Mouse (Mus musculus) neural tube, embryonic 12.5 days (tissue): ENCODE data around the gene Nudt8. TPM values are rescaled to one million over a fixed set of nuclear protein-coding genes. Genes with fewer than 3 reads are reported as not detected.
A peak's percentile ranks its signal among the peaks of the same experiment; 100 is the strongest.
"Not testable (repeated sequence)": the region's sequence is repeated elsewhere in the genome, so short reads cannot be mapped to it uniquely, and the experiment has no call there.

ENCODE experiments used
- ATAC-seq: fragments of 200-750 bp; cut with Nextera tagmentation; 2 replicates; pipeline ENCODE4 v1.8.0; 2017; ENCODE audit warnings: low read depth, mild to moderate bottlenecking, moderate TSS enrichment, moderate library complexity; ENCODE audit not compliant: low FRiP score
- H3K27ac ChIP-seq: fragments of 300-500 bp; sonication (generic); 2 replicates; pipeline ENCODE4 v1.5.1; 2016
- H3K27me3 ChIP-seq: fragments of 300-500 bp; sonication (generic); replicated peaks from 2 replicates; pipeline ENCODE4 v1.6.1; 2016; ENCODE audit warnings: mild to moderate bottlenecking
- H3K36me3 ChIP-seq: fragments of 300-500 bp; sonication (generic); 2 replicates; pipeline ENCODE4 v1.6.1; 2016; ENCODE audit warnings: mild to moderate bottlenecking
- H3K4me1 ChIP-seq: fragments of 300-500 bp; sonication (generic); 2 replicates; pipeline ENCODE4 v1.6.1; 2016
- H3K4me2 ChIP-seq: fragments of 300-500 bp; sonication (generic); replicated peaks from 2 replicates; pipeline ENCODE4 v1.6.1; 2016; ENCODE audit warnings: mild to moderate bottlenecking
- H3K4me3 ChIP-seq: fragments of 300-500 bp; sonication (generic); 2 replicates; pipeline ENCODE4 v1.5.1; 2016
- H3K9ac ChIP-seq: fragments of 300-500 bp; sonication (generic); 2 replicates; pipeline ENCODE4 v1.6.1; 2016; ENCODE audit warnings: mild to moderate bottlenecking
- H3K9me3 ChIP-seq: fragments of 300-500 bp; sonication (generic); 2 replicates; pipeline ENCODE4 v1.6.1; 2016; ENCODE audit warnings: mild to moderate bottlenecking
- WGBS: fragments of 180-500 bp; shearing (Covaris S2); methylation state at CpG from one replicate; pipeline ENCODE4 v1.1.7; 2016; 5-methylcytosine and 5-hydroxymethylcytosine counted together
- polyA plus RNA-seq: library from polyadenylated mRNA; unstranded; fragments of >200 nt; fragmentation: Nextera tagmentation; extraction: Ambion mirVana; gene quantifications from 2 replicates; pipeline ENCODE4 v1.2.1, GENCODE M21; 2016

Nudt8 gene
- polyA plus RNA-seq, 1 experiment from 2014 or later = 20.6 TPM

DNA sequence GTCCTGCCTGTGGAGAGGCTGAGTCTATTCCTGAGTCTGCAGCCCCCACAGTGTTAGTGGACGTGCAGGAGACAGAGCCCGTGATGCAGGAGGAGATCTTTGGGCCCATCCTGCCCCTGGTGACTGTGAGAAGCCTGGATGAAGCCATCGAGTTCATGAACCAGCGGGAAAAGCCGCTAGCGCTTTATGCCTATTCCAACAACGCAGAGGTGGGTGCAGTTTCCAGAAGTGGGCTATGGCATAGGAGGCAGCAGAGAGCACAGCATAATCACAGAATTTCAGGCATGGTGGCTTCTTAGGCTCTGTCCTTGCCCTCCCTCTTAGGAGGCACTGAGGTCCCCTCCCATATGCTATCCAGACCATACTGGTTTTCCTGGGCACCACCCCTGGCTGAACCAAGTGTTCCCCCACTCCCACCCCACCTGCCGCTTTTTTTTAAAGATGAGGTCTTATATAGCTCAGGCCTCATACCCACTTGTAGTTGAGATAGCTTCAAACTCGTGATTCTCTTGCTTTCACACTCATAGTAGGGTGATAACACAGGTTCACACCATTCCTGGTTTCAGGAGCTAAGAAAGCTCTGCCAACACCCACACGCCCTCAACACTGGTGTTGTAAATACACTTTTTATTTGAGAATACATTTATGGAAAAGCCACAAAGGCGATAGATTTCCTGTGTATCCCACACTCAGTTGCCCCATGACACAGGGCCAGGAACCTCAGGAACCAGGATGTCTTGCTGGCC lies 33.9 kb upstream of the Nudt8 start:
- Histone ChIP-seq H3K4me1 (no peaks in the 10 kb centered on the region), H3K9ac (no peak overlapping the region), H3K4me3 (no peak overlapping the region), H3K27ac (no peak overlapping the region), H3K36me3 (no peaks in the 10 kb centered on the region), H3K4me2 (no peak overlapping the region), H3K9me3 (no peaks in the 10 kb centered on the region), H3K27me3 (0 out of 2 replicates have a peak, but pooled peaks cover 3% of the 10 kb centered on the region)
- 73% methylated on average over 11 of the region's 11 CpGs for WGBS
- no peak for ATAC-seq

DNA sequence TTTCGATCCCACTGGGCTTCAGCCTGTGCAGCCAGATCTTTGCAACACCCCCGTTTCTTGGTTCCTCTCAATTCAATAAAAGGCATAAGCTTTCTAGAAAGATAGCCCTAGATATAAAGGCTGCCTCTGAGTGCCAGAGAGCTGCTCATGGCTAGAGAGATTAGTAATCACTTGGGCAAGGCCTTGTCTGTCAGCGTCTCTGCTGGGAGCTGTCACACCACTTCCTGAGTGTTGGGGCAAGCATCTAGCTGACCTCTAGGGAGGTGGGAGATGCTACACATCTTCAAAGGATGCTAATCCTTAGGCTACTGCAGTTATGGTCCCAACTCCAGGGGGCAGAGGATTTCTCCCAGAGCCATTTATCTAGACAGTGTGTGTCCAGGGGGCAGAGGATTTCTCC lies 33.1 kb upstream of the Nudt8 start:
- H3K9me3 ChIP-seq = no peaks in the 10 kb centered on the region
- 0 out of 2 replicates have a peak, but pooled peaks cover 3% of the 10 kb centered on the region for H3K27me3 ChIP-seq
- H3K4me2 ChIP-seq = no peak overlapping the region
- H3K4me1 ChIP-seq = no peaks in the 10 kb centered on the region
- H3K9ac ChIP-seq = no peak overlapping the region
- no peak for ATAC-seq
- no peak overlapping the region for H3K27ac ChIP-seq
- H3K36me3 ChIP-seq = no peaks in the 10 kb centered on the region
- WGBS = 73% methylated on average over 3 of the region's 3 CpGs
- no peak overlapping the region for H3K4me3 ChIP-seq

DNA sequence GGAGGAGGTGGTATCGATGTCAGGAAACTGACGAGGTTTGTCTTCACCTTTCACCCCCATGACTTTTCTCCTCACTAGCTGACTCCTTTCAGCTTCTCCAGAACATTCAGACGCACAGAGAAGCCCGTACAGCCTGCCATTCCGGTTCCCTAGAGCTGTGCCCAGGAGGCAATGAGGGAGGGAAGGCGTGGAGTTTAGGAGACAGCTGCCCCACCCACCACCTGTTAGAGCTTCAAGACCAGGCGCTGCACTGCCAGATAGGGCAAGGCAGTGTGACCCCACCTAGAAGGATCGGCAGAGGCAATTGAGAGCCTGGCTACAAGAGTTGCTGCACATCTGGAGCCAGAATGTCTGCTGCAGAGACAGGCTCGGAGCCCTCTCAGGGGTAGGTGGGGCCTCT lies 28.2 kb upstream of the Nudt8 start, which contains the start of gene Aldh3b2:
Gene Aldh3b2 (plus strand): TSS at position 100 of the 400 bp plus-strand sequence.
- Histone ChIP-seq H3K9me3 (no peaks in the 10 kb centered on the region), H3K4me1 (no peaks in the 10 kb centered on the region), H3K9ac (no peak within 1 kb of the TSS), H3K36me3 (no peaks in the 10 kb centered on the region), H3K27me3 (0 out of 2 replicates have a peak, but pooled peaks cover 3% of the 10 kb centered on the region), H3K4me3 (no peak within 1 kb of the TSS), H3K27ac (no peak within 1 kb of the TSS), H3K4me2 (no peak within 1 kb of the TSS)
- no peak for ATAC-seq
- WGBS = 58% methylated on average over 9 of the region's 9 CpGs

DNA sequence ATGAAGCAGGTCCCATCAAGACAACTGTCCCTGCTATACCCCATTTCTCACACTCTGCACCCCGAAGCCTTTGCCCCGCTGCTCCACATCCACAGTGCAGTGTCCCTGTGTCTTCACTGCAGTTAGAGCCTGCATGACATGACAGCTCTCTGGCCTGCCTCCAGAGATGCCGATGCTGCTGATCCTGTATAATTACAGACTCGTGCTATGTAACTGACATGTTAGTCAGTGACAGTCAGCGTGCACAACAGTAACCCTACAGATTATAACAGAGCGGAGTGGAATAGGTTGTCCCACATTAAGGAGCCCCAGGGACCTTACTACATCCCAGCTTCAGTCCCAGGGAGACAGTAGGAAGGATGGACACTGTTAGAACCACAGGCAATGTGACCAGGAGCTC lies 25.8 kb upstream of the Nudt8 start:
- H3K27me3 ChIP-seq, H3K27ac ChIP-seq, H3K36me3 ChIP-seq, H3K4me1 ChIP-seq, H3K4me3 ChIP-seq, H3K4me2 ChIP-seq, H3K9ac ChIP-seq, ATAC-seq, H3K9me3 ChIP-seq: not testable (repeated sequence)
- WGBS = 94% methylated on average over 6 of the region's 6 CpGs

DNA sequence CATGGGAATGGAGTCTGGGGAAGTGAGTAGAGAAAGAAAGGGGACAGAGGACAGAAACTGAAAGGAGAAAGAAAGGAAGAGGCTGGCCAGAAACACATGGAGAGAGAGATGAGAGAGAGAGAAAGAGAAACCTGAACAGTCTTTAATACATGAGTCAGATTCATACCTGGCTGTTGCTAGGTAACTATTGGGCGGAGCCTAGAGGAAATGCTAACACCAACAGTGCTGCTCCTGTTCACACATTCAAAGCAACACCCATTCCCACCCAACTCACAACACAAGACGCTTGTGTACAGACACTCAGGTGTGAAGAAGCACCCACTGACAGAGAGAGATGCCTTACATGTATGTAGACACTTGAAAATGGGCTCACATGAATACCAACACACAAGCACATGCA lies 24.5 kb upstream of the Nudt8 start:
- WGBS = 80% methylated on average over 2 of the region's 2 CpGs
- Histone ChIP-seq H3K9ac (no peak overlapping the region), H3K27me3 (no peaks in the 10 kb centered on the region), H3K27ac (no peak overlapping the region), H3K9me3 (no peaks in the 10 kb centered on the region), H3K4me1 (no peaks in the 10 kb centered on the region), H3K4me3 (no peak overlapping the region), H3K4me2 (no peak overlapping the region), H3K36me3 (no peaks in the 10 kb centered on the region)
- ATAC-seq = no peak

DNA sequence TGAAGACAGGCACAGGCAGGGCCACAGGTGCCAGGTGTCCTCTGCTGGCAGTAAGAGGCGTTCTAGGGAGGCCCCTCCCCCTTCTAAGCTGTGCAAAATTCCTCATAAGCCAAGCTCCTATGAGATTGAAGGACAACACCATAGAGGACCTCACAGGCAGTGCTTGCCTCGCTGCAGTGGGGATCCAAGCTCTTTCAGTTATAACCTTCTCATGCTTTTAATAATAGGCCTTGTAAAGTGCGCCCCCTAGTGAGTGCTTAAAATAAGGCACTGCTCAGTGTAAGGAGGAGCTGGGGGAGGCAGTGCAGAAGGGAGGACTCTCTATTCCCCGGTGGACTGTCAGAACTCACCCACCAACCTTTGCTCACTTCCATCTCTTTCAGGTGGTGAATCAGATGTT lies 20.1 kb upstream of the Nudt8 start:
- WGBS = 16% methylated on average over 4 of the region's 4 CpGs
- H3K36me3 ChIP-seq = no peaks in the 10 kb centered on the region
- H3K4me1 ChIP-seq = peaks cover 17% of the 10 kb centered on the region
- peak; percentile 57; the same call in 1 of the 2 replicates for ATAC-seq
- H3K27ac ChIP-seq = no peak overlapping the region
- H3K27me3 ChIP-seq = no peaks in the 10 kb centered on the region
- no peak overlapping the region for H3K4me3 ChIP-seq
- H3K9me3 ChIP-seq = no peaks in the 10 kb centered on the region
- no peak overlapping the region for H3K9ac ChIP-seq
- no peak overlapping the region for H3K4me2 ChIP-seq

DNA sequence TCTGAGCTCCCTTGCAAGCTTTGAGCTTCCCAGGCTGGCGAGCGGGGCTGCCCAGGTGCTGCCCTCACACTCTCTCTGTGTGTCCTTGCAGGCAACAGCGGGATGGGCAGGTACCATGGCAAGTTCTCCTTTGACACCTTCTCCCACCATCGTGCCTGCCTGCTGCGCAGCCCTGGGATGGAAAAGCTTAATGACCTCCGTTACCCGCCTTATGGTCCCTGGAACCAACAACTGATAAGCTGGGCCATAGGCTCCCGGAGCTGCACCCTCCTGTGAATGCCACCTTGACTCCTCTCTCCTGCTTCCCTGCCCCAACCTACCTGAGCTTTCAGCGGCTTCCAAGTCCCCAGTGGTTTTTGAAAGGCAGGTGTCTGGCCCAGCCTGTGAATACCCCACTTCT lies 19.5 kb upstream of the Nudt8 start:
- no peak overlapping the region for H3K4me3 ChIP-seq
- ATAC-seq = no peak
- no peaks in the 10 kb centered on the region for H3K27me3 ChIP-seq
- H3K4me1 ChIP-seq = peaks cover 19% of the 10 kb centered on the region
- H3K9ac ChIP-seq = no peak overlapping the region
- no peaks in the 10 kb centered on the region for H3K36me3 ChIP-seq
- H3K27ac ChIP-seq = no peak overlapping the region
- 74% methylated on average over 9 of the region's 9 CpGs for WGBS
- no peak overlapping the region for H3K4me2 ChIP-seq
- no peaks in the 10 kb centered on the region for H3K9me3 ChIP-seq

DNA sequence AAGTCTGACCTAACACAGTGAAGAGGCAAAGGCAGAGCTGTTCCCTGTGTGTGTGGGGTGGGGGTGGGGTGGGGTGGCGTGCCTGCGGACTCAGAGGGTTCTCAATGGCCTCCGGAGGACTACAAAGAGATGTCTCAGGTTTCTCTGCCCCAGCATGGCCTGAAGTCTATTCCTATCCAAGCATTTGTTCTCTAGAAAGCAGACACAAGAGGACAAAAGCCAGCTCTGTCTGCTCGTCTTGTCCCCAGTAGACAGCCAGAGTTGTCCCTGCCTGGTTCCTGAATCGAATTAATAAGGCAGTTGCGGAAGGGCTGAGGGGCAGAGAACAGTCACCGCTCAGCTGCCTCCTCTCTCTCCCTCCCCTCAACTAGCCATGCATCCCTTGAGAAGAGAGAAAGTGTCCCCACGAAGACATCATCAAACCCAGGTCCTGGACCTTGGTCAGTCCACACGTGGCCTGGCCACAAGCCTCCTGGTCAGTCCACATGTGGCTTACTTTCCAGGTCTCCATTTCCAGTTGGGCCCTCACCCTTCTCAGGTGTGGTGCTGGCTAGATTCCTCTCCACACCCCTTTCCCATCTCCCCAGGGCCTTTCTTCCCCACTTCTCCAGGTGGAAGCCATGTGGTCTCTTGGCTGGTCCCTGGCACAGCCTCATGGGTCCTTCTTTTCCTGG lies 16.7 kb upstream of the Nudt8 start:
- H3K36me3 ChIP-seq = no peaks in the 10 kb centered on the region
- no peak for ATAC-seq
- H3K4me3 ChIP-seq = no peak overlapping the region
- WGBS = 33% methylated on average over 9 of the region's 9 CpGs
- H3K27me3 ChIP-seq = no peaks in the 10 kb centered on the region
- H3K4me2 ChIP-seq = no peak overlapping the region
- H3K9ac ChIP-seq = no peak overlapping the region
- H3K4me1 ChIP-seq = peaks cover 23% of the 10 kb centered on the region
- no peak overlapping the region for H3K27ac ChIP-seq
- H3K9me3 ChIP-seq = no peaks in the 10 kb centered on the region

DNA sequence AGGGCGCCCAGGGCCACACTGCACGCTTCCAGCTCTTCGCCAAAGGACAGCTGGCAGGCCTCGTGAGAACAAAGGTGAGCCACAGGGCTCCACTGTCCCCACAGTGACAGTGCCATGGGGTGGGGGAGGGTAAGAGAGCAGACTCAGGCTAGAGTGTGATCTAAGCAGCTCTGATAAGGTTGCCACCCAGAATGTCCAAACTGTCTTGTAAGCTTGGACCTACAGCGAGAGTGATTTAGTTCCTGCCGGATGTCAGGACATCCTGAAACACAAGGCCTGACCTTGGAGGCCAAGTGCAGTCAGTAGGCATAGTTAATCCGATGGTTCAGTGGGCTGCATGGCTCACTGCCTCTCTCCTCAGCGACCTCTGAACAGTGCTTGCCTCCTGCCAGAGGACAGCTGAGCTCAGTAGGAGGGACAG lies 15.1 kb upstream of the Nudt8 start:
- Histone ChIP-seq H3K9me3 (no peaks in the 10 kb centered on the region), H3K27me3 (no peaks in the 10 kb centered on the region), H3K4me2 (0 out of 2 replicates have a peak overlapping the region, but pooled peaks have one; percentile 4), H3K27ac (no peak overlapping the region), H3K36me3 (no peaks in the 10 kb centered on the region), H3K9ac (0 out of 2 replicates have a peak overlapping the region, but pooled peaks have one; percentile 13), H3K4me3 (no peak overlapping the region), H3K4me1 (peaks cover 23% of the 10 kb centered on the region)
- no peak; the same call in 1 of the 2 replicates for ATAC-seq
- WGBS = 18% methylated on average over 8 of the region's 8 CpGs

DNA sequence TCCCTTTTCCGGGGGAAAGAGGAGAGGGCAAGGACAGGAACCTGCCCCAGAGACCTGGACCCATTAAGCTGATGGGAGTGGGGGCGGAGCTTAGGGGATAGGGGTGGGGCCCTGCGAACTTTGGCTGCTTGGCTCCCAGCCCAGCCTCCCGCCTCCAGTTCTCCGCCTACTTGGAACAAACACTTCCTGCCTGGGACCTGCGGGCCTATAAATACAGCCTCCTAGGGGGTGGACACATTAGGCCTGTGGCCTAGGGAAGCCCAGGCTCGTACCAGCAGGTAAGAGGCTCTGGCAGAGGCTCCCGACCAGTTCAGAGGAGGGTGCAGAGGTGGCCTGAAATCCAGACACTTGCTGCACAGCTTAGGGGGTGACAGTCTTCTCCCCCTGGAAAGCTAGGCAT lies 14.0 kb upstream of the Nudt8 start, which contains the start of gene Acy3:
Gene Acy3 (plus strand): TSS at position 237 of the 400 bp plus-strand sequence.
- H3K27ac ChIP-seq = no peak within 1 kb of the TSS
- peak; percentile 54; the same call in 1 of the 2 replicates for ATAC-seq
- no peak within 1 kb of the TSS for H3K9ac ChIP-seq
- H3K36me3 ChIP-seq = no peaks in the 10 kb centered on the region
- H3K27me3 ChIP-seq = no peaks in the 10 kb centered on the region
- no peaks in the 10 kb centered on the region for H3K9me3 ChIP-seq
- H3K4me2 ChIP-seq = 0 out of 2 replicates have a peak within 1 kb of the TSS, but pooled peaks have one; percentile 4
- H3K4me1 ChIP-seq = peaks cover 27% of the 10 kb centered on the region
- no peak within 1 kb of the TSS for H3K4me3 ChIP-seq
- WGBS = 12% methylated on average over 8 of the region's 8 CpGs

DNA sequence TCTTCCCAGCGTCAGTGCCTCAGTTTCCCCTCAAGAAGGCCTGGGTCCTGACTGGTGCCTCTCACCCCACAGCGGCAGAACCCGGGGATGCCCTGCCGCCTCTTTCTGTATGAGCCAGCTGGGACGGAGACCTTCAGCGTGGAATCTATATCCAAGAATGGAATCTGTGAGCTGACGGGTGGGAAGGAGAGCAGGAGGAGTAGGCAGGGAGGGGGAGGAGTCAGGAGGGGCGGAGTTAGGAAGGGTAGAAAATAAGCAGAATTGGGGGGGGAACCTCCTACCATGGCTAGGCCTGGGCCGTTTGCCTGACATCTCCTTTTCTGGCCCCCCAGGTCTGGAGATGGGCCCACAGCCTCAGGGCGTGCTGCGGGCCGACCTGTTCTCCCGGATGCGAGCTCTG lies 12.3 kb upstream of the Nudt8 start:
- Histone ChIP-seq H3K4me3 (no peak overlapping the region), H3K9me3 (no peaks in the 10 kb centered on the region), H3K27ac (no peak overlapping the region), H3K27me3 (no peaks in the 10 kb centered on the region), H3K4me2 (no peak overlapping the region), H3K9ac (no peak overlapping the region), H3K36me3 (no peaks in the 10 kb centered on the region), H3K4me1 (peaks cover 27% of the 10 kb centered on the region)
- WGBS = 92% methylated on average over 14 of the region's 14 CpGs
- ATAC-seq = no peak

DNA sequence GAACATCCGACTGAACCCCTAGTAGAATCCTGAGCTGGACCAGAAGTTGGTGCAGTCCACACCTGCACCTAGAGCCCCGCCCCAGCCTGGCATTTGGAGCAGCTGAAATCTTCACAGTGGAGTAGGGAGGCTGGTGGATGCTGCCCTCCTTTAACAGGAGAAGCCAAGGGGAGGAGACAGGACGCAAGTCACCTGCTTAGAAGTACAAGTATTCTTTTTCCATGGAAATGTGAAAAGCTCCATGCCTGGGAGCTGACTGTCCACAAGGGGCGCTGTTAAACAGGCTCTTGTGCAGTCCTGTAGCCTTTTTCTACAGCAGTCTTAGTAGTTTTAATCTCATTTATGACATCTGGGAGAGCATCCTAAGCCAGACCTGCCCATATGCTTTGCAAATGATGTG lies 11.6 kb upstream of the Nudt8 start:
- Histone ChIP-seq H3K27me3 (no peaks in the 10 kb centered on the region), H3K27ac (no peak overlapping the region), H3K4me2 (no peak overlapping the region), H3K36me3 (no peaks in the 10 kb centered on the region), H3K4me1 (peaks cover 26% of the 10 kb centered on the region), H3K9me3 (no peaks in the 10 kb centered on the region), H3K9ac (no peak overlapping the region), H3K4me3 (no peak overlapping the region)
- WGBS = 95% methylated on average over 4 of the region's 4 CpGs
- ATAC-seq = no peak
